Mouse (Mus musculus): ENCODE measurements around the gene Gimap1. TPM values are rescaled to one million over a fixed set of nuclear protein-coding genes. Genes with fewer than 3 reads are reported as not detected.

The Gimap1 gene
- total and polyA plus RNA-seq, 3 experiments = 54.5 to 144 (median 91.8) TPM

DNA sequence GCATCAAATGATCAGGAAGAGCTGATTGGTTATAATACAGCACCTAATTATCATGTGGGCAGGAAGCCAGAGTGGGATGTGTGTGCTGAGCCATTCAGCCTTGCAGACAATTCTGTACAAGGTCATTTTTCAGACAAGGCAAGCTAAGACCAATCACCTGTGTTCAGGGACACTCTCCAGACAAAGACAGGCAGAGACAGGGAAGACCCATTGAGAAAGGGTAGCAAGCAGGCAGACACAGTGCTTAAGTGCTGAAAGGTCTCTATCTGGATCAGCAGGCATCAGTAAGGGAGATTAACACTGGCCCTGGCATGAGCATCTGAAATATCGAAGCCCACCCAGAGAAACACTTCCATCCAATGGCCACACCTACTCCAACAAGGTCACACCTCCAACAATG lies 45.6 kb downstream of the Gimap1 start:
- Histone ChIP-seq H3K9ac (ENCODE audit: insufficient read depth, low read depth) (no peak overlapping the region), H3K9me3 (replicated peaks; ENCODE audit: low read length) (no peaks in the 10 kb centered on the region), H3K4me2 (ENCODE audit: insufficient read depth, low read depth, poor library complexity, severe bottlenecking) (no peak overlapping the region), H3K27me3 (replicated peaks) (no peaks in the 10 kb centered on the region), H3K27ac (ENCODE audit: insufficient read depth, low read depth) (no peak overlapping the region), H3K79me2 (replicated peaks; ENCODE audit: control insufficient read depth, extremely low read depth, insufficient read depth, poor library complexity, severe bottlenecking) (no peaks in the 10 kb centered on the region), H3K4me3 (replicated peaks in 1 of 3; ENCODE audit: low read depth in 2 of 3, low read length in 2 of 3, poor library complexity in 1 of 3) (no peak overlapping the region), H3K36me3 (replicated peaks in 1 of 2; ENCODE audit: control insufficient read depth in 1 of 2, insufficient read depth in 1 of 2, low read length in 1 of 2) (no peaks in the 10 kb centered on the region), H3K4me1 (ENCODE audit: control insufficient read depth in 1 of 2, insufficient read depth in 2 of 2) (peaks cover 0 to 7% of the 10 kb centered on the region in 2 experiments; a peak in 1 of 4 replicates)
- no peak for TF ChIP-seq NELFE (IDR thresholded peaks at IDR 0.05; ENCODE audit: low read depth, low read length)
- dilution Hi-C loops (cut with MboI; ENCODE audit: extremely low pct_ligation_motif_present, extremely low pct_unique_long_range_greater_than_20kb, low sequenced_read_pairs) (no loop called here), in situ Hi-C loops (cut with MboI; ENCODE audit: low pct_ligation_motif_present, low pct_unique_long_range_greater_than_20kb, low sequenced_read_pairs) (no loop called here)
- no peak for DNase-seq (ENCODE audit: extremely low read depth)

DNA sequence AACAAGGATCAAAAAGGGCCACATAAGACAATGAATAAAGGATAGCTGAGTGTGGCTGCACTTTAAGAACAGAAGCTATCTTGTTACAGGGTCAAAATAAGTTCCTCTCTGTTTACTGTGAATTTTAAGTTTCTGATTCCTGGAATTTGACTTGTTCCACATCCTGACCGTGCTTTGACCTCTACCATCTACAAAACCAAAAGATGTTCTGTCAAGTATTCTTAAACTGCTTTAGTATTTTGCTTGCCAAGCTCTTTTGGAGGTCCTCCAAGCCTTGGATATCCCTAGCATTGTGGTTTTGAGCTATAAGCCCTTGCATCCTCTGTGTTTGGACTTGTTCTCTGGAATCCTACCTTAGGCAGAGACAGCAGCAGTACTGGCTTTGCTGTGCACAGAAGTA lies 46.3 kb downstream of the Gimap1 start:
- no peak for DNase-seq (ENCODE audit: extremely low read depth)
- in situ Hi-C loops (cut with MboI; ENCODE audit: low pct_ligation_motif_present, low pct_unique_long_range_greater_than_20kb, low sequenced_read_pairs) = no loop called here
- dilution Hi-C loops (cut with MboI; ENCODE audit: extremely low pct_ligation_motif_present, extremely low pct_unique_long_range_greater_than_20kb, low sequenced_read_pairs) = no loop called here

DNA sequence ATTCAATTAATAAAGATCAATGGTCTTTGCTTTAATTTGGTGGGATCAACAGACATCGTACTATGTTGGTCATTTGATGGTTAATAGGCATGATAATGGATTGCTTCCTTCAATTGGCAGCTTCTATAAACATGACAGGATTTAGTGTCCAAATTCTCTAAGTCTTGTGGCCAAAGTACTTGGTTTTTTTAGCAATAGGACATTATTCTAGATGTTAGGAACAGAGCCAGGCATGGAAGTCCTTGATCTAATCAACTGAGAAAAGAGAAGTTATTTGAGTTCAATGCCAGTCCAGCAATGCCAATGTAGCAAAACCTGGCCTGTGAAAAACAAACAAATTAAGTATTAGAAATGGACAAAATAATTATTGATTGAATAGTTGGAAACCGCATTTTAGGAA lies 46.7 kb downstream of the Gimap1 start:
- in situ Hi-C loops (cut with MboI; ENCODE audit: low pct_ligation_motif_present, low pct_unique_long_range_greater_than_20kb, low sequenced_read_pairs) (no loop called here), dilution Hi-C loops (cut with MboI; ENCODE audit: extremely low pct_ligation_motif_present, extremely low pct_unique_long_range_greater_than_20kb, low sequenced_read_pairs) (no loop called here)

More for the DNA sequence above, 46.3 kb downstream of the Gimap1 start:
- Histone ChIP-seq H3K36me3 (replicated peaks in 1 of 2; ENCODE audit: control insufficient read depth in 1 of 2, insufficient read depth in 1 of 2, low read length in 1 of 2) (no peaks in the 10 kb centered on the region), H3K27ac (ENCODE audit: insufficient read depth, low read depth) (no peak overlapping the region), H3K9ac (ENCODE audit: insufficient read depth, low read depth) (no peak overlapping the region), H3K9me3 (replicated peaks; ENCODE audit: low read length) (no peaks in the 10 kb centered on the region), H3K79me2 (replicated peaks; ENCODE audit: control insufficient read depth, extremely low read depth, insufficient read depth, poor library complexity, severe bottlenecking) (no peaks in the 10 kb centered on the region), H3K4me1 (ENCODE audit: control insufficient read depth in 1 of 2, insufficient read depth in 2 of 2) (peaks cover 0 to 7% of the 10 kb centered on the region in 2 experiments; a peak in 1 of 4 replicates), H3K4me3 (replicated peaks in 1 of 3; ENCODE audit: low read depth in 2 of 3, low read length in 2 of 3, poor library complexity in 1 of 3) (no peak overlapping the region), H3K4me2 (ENCODE audit: insufficient read depth, low read depth, poor library complexity, severe bottlenecking) (no peak overlapping the region), H3K27me3 (replicated peaks) (no peaks in the 10 kb centered on the region)
- TF ChIP-seq MEF2A (IDR thresholded peaks at IDR 0.05; ENCODE audit: borderline replicate concordance, low read depth, low read length) (no peak), EP300 (IDR thresholded peaks at IDR 0.05; ENCODE audit: low read length) (no peak), USF2 (conservative IDR thresholded peaks at IDR 0.05; ENCODE audit: low read depth, low read length) (no peak), JUN (IDR thresholded peaks at IDR 0.05; ENCODE audit: insufficient read depth, low read depth, low read length) (no peak)

More for the DNA sequence above, 46.7 kb downstream of the Gimap1 start:
- Histone ChIP-seq H3K9ac (ENCODE audit: insufficient read depth, low read depth) (no peak overlapping the region), H3K4me3 (replicated peaks in 1 of 3; ENCODE audit: low read depth in 2 of 3, low read length in 2 of 3, poor library complexity in 1 of 3) (no peak overlapping the region), H3K4me2 (ENCODE audit: insufficient read depth, low read depth, poor library complexity, severe bottlenecking) (no peak overlapping the region), H3K9me3 (replicated peaks; ENCODE audit: low read length) (no peaks in the 10 kb centered on the region), H3K79me2 (replicated peaks; ENCODE audit: control insufficient read depth, extremely low read depth, insufficient read depth, poor library complexity, severe bottlenecking) (no peaks in the 10 kb centered on the region), H3K36me3 (replicated peaks in 1 of 2; ENCODE audit: control insufficient read depth in 1 of 2, insufficient read depth in 1 of 2, low read length in 1 of 2) (no peaks in the 10 kb centered on the region), H3K4me1 (ENCODE audit: control insufficient read depth in 1 of 2, insufficient read depth in 2 of 2) (peaks cover 0 to 7% of the 10 kb centered on the region in 2 experiments; a peak in 1 of 4 replicates), H3K27me3 (replicated peaks) (no peaks in the 10 kb centered on the region), H3K27ac (ENCODE audit: insufficient read depth, low read depth) (no peak overlapping the region)
- TF ChIP-seq CHD1 (IDR thresholded peaks at IDR 0.05; ENCODE audit: low read depth, low read length) (no peak), MEF2A (IDR thresholded peaks at IDR 0.05; ENCODE audit: borderline replicate concordance, low read depth, low read length) (no peak), MAFK (IDR thresholded peaks at IDR 0.05; ENCODE audit: insufficient replicate concordance, low read length) (no peak), RAD21 (IDR thresholded peaks at IDR 0.05; ENCODE audit: low read depth, low read length) (no peak), ZC3H11A (IDR thresholded peaks at IDR 0.05; ENCODE audit: low read depth, low read length) (no peak), GABPA (IDR thresholded peaks at IDR 0.05; ENCODE audit: insufficient replicate concordance, low read depth, low read length) (no peak), ZNF384 (IDR thresholded peaks at IDR 0.05; ENCODE audit: low read depth, low read length) (no peak), CHD2 (IDR thresholded peaks at IDR 0.05; ENCODE audit: low read length) (no peak), POLR2AphosphoS2 (IDR thresholded peaks at IDR 0.05; ENCODE audit: low read depth, low read length) (no peak), MXI1 (IDR thresholded peaks at IDR 0.05; ENCODE audit: low read depth, low read length) (no peak), ZKSCAN1 (IDR thresholded peaks at IDR 0.05; ENCODE audit: borderline replicate concordance, low read depth, low read length) (no peak), IRF4 (IDR thresholded peaks at IDR 0.05; ENCODE audit: low read depth, low read length) (no peak), PAX5 (IDR thresholded peaks at IDR 0.05; ENCODE audit: low read length) (no peak), UBTF (IDR thresholded peaks at IDR 0.05; ENCODE audit: low read depth, low read length) (no peak), EP300 (IDR thresholded peaks at IDR 0.05; ENCODE audit: low read length) (no peak), MYC (IDR thresholded peaks at IDR 0.05; ENCODE audit: low read depth, low read length) (no peak), JUND (conservative IDR thresholded peaks at IDR 0.05; ENCODE audit: low read depth, low read length) (no peak)
- DNase-seq (ENCODE audit: extremely low read depth) = no peak

All from CH12.LX (cell line).